Mouse (Mus musculus) c-Kit-positive CD71-positive TER-119-negative erythroid progenitor cells, embryonic 14.5 days (primary cell): ENCODE data around the gene Slc26a5.

Experiments
- DNase-seq: peaks from one replicate; pipeline ENCODE4 v3.0.0-alpha.2; 2013; ENCODE audit warnings: low read depth

Gene Slc26a5

GRCm38 (mm10) chr5:21804837-21805236, 60.6 kb downstream of the Slc26a5 start:
- no peak for DNase-seq

- no peak for DNase-seq
Observed at GRCm38 (mm10) chr5:21803691-21804188, 61.7 kb downstream of the Slc26a5 start.

- no peak for DNase-seq
Observed at GRCm38 (mm10) chr5:21802907-21803306, 62.5 kb downstream of the Slc26a5 start.

GRCm38 (mm10) chr5:21792166-21792565, 73.2 kb downstream of the Slc26a5 start:
- DNase-seq, result no peak

- no peak for DNase-seq
Observed at GRCm38 (mm10) chr5:21789061-21789460, 76.3 kb downstream of the Slc26a5 start.

- no peak for DNase-seq
Observed at GRCm38 (mm10) chr5:21787186-21788105, 78.0 kb downstream of the Slc26a5 start.

- DNase-seq, result peak; percentile 91
Observed at GRCm38 (mm10) chr5:21786258-21787185, 78.9 kb downstream of the Slc26a5 start.

GRCm38 (mm10) chr5:21785776-21786175, 79.6 kb downstream of the Slc26a5 start:
- peak; percentile 20 for DNase-seq

GRCm38 (mm10) chr5:21785053-21785452, 80.4 kb downstream of the Slc26a5 start, which contains the start of the genes Dnajc2 and Psmc2:
Gene Dnajc2, minus strand, starts transcription at chr5:21785251.
Gene Psmc2, plus strand, starts transcription at chr5:21785283.
- peak; percentile 85 for DNase-seq

GRCm38 (mm10) chr5:21784161-21785052, 81.0 kb downstream of the Slc26a5 start:
- DNase-seq, result peak; percentile 45

GRCm38 (mm10) chr5:21776491-21776890, 88.9 kb downstream of the Slc26a5 start:
- DNase-seq, result no peak

GRCm38 (mm10) chr5:21769841-21770240, 95.6 kb downstream of the Slc26a5 start:
- DNase-seq, result no peak

GRCm38 (mm10) chr5:21768506-21768905, 96.9 kb downstream of the Slc26a5 start:
- DNase-seq, result no peak
